Mouse (Mus musculus) left cerebral cortex, postnatal 10 days (tissue): ENCODE measurements around the gene Tent5c. TPM values are rescaled to one million over a fixed set of nuclear protein-coding genes. Genes with fewer than 3 reads are reported as not detected.
A peak's percentile ranks its signal among the peaks of the same experiment; 100 is the strongest.

Experiments used
- DNase-seq, 2 experiments: peaks; one replicate each; pipeline ENCODE4 v3.0.0; 2021 to 2022; ENCODE audit warnings: low spot score in 2 of 2, mixed read lengths in 1 of 2; ENCODE audit errors: extremely low spot score in 1 of 2
- intact Hi-C: fragments of 180-260 bp; cut with DNase I; formaldehyde crosslinking; loops from one replicate; pipeline ENCODE4 v1.15.1; 2025
- total RNA-seq, 2 experiments: library from RNA; stranded (reverse); gene quantifications; 2 replicates each; pipeline ENCODE4 v1.2.3; 2021

The Tent5c gene
- total RNA-seq, 2 experiments from 2014 or later: 2.9 to 4.9 TPM

DNA sequence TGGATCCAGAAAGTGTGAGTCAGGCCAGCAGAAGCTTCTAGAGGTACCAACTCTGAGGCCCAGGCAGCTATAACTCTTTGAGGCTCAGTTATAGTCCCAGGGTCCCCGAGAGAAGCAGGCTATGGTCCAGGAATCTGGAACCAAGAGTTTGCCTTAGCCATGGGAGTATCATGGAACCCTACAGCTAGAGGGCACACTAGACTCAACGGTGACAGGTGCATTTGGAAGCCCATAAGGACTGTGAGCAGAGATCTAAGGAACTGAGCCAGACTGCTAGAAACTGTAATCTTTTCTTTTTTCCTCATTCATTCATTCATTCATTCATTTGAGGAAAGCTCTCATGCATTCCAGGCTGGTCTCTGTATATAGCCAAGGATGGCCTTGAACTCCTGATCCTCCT is 28.6 kb downstream of the Tent5c start:
- intact Hi-C loops: no loop called here
- no peak for DNase-seq

DNA sequence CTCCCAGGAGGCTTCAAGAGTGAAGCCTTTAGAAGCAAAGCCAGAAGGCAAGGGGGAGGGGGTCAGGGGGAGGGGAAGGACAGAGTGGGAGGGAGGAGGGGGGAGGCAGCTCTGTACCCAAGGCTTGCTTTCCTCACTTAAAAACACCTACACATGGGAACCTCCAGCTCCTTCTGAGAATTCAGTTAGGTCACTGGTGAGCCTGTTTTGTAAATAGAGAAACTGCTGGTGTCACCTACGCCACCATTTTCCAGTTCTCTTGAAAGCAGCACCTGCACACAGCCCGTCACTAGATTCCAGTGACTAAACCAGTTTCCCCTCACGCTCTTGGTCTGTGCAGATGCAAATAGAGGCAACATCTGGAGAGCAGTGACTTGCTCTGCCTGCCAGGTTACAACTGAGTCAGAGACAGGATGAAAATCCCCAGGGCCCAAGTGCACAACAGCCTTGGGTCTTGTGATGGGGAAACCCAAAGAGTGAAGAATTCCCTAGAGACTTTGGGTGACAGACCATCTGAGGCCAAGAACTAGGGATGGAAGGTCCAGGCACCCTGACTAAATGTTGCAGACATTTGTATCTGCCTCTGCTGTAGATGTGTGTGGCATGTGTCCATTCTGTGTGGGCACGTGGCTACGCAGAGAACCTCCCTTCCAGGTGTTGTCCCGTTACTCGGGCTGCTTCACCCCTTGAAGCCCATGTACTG is 45.2 kb downstream of the Tent5c start:
- intact Hi-C loops: no loop called here
- no peak for DNase-seq

DNA sequence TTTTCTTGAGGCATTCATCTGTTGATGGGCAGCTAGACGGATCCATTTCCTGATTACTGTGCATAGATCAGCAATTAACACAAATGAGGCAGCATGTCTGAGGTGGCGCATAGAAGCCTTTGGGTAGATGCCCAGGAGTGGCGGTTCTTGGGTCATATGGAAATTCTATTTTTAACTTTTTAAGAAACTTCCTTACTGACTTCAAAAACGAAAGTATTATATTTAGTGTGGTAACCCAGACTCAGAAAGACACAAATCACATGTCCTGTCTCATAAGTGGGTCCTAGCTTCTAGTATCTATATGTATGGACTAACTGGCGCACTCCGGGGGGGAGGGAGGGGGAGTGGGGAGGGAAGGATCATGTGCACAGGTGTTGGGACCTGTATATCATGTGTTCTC is 46.6 kb downstream of the Tent5c start:
- no peak for DNase-seq
- intact Hi-C loops: no loop called here

DNA sequence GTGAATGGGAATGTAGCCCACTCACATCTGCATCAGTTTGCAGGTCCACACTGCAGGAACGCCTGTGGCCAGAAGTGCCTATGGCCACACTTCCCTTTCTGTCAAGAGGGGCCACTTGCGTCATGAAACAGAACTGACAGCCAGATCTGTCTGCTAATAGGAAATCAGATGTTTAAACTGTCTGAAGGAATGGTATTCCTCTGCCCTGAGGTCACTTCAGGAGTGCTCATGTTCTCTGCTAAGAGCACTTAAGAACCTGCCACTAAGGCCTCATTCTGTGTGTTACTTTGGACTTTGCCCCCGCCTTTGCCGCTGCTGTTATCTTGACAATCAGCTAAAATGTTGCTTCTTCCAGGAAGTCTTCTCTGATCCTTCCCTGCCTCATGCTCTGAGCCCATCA is 48.4 kb downstream of the Tent5c start:
- intact Hi-C loops: no loop called here
- no peak for DNase-seq

DNA sequence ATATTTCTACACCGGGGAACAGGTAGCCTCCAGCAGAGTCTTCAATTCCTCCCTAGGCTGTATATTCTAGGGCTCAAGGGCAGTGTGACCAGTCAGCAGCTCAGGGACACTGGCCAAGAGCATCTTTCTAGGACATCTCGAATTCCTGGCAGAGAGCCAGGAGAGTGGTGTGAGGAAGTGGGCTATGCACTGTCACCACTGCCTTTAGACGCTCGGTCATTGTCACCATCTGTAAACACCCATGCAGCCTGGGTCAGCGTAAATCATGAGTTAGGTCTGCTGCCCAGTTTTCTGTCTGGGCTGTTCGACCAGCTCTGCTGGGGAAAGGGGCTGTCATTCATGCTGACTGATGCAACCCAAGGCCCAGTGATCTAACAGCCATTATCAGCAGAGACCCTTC is 49.1 kb downstream of the Tent5c start:
- DNase-seq: peak in 1 of 2 experiments; percentile 62

DNA sequence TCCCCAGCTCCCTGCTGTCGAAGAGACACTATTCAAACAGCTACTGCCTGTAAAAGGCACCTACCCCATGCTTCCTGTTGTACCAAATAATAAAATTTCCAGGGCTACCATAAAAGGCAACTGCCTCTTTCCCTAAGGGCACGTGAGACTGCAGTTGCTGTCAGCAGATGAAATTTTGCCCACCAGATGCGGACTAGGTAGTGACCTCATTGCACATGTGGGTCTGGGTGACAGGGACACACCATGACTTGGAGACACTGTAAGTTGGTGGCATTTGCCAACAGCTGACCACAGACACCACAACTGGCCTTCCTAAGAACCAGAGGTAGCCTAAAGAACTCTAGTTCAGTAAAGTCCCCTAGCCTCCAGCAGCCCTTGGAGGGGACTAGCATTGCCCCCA is 50.0 kb downstream of the Tent5c start:
- no peak for DNase-seq
- intact Hi-C loops: no loop called here

More for the DNA sequence above, 49.1 kb downstream of the Tent5c start:
- intact Hi-C loops: no loop called here

DNA sequence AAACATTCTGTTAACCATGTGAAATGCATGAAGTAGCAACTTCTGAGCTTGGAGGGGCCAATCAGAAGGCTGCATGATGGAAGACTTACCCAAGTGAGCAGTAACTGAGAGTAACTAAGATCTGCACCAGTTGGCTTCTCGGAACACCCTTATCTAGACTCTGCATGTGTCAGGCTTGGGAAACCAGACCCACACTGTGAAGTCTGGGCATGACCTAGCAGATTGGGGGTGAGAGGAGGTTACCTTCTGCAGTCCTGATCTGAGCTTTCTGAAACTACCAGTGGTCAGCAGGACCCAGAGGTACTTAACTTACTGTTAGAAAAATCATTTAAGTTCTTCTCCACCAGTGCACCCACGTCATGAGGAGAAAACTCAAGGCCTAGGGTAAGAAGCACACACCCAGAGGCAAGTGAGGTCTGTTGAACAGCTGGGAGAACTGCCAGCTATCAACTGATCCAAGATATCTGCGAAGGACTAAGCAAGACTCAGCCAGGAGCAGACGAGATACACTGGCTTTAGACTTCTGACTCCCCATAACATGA is 50.6 kb downstream of the Tent5c start:
- intact Hi-C loops: no loop called here
- no peak for DNase-seq

DNA sequence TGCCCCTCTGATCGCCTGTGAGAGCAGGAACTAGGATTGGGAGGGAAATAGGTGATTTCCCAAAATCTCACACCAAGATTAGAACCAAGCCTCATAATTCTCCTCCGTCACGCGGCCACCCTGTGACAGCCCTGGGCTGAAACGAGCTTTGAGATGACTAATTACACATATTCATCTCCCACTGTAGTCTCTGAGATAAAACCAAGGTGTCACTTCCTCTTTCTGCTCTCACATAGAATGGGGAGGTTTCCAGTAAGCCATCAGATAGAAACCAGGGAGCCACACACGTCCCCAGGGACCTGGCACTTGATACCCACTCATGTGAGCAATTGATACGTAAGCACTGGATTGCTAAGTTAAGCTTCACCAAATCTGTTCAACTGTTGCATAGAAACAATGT is 52.4 kb downstream of the Tent5c start:
- DNase-seq: no peak
- intact Hi-C loops: no loop called here

DNA sequence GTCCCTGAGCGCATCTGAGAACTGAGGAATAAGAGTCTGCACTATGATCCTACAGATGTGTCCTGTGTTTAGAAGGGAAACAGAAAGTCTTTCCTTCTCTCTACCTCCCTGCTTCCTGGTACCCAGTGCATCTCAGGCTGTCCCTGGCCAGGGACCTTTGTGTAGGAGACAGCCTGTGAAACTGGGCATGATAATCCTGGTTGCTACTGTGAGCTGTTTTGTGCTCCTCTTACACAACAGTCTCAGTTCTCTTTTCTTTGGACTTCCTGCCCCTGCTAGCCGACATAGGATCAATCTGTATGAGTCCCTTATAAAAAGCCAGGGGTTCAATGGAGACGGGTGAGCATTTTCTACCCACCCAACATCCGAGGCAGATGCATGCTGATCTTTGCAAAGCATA is 57.4 kb downstream of the Tent5c start:
- intact Hi-C loops: no loop called here
- no peak for DNase-seq

DNA sequence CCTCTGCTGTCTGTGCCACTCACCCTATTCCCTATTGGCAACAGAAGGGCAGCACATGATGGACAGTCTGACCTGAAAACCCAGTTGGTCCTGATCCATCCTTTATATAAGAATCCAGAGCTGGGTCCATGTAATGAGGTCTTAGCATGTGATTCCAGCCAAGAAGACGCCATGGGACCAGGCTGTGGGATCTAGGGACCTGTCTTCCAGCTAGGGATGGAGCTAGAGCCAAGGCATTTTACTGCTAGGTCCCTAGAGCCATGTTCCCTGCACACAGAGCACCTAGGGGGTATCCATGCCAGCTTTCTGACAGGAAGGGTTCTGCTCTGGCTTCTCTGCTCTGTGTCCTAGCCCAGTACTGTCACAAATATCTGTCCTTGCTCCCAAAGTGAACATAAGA is 58.4 kb downstream of the Tent5c start:
- intact Hi-C loops: no loop called here

DNA sequence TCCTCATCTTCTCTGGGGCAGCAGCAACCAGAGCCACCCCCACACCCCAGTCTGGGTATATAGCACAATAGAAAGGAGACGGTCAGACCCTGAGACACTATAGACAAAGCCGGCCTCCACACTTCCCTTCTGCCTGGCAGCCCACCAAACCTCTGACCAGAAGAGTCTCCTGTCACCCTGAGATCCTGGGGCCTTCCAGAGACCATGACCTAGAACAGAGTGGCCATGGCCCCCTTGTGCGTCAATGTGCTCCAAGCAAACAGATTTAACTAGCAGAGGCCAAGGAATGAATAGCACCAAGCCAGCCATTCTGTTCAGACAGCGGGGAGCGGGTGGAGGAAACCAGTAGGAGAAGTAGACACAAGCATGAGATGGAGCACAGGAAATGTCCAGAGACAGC is 59.0 kb downstream of the Tent5c start:
- no peak for DNase-seq
- intact Hi-C loops: no loop called here

More for the DNA sequence above, 58.4 kb downstream of the Tent5c start:
- DNase-seq: no peak

DNA sequence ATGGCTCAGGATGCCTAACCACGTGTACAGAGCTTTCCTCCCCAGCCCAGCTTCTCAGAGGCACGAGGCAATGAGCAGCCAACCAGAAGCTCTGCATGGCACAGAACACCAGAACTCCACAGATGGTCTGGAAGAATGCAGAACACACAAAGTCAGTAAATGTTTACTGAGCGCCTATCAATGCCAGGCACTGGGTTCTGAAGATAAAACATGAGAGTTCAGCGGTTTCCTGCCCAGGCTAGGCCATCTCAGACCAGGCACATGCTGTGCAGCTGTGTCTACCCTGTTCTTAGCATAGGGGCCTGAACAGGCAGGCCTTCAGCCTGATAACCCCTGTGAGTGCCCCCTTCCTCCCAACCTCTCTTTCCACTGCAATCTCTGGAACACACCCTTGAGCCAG is 59.5 kb downstream of the Tent5c start:
- DNase-seq: no peak
- intact Hi-C loops: no loop called here

DNA sequence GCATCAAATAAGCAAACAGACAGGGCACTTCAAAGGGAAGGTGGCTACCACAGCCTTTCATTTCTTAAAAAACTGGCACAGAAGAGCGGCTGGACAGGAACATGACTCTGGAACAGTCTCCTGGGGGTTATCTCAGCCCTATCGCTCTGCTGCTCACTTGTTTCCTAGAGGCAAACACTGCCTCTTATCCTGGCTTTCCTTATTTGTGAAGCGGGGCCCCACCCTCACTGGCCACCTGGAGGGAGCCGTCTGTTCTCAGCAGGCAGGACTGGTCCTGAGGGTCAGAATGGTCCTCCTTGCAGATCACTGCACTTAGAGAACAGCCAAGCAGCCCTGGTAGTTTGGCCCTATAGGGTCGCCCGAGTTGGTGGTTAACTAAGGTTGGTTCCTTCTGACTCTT is 61.6 kb downstream of the Tent5c start:
- DNase-seq: no peak
- intact Hi-C loops: no loop called here

DNA sequence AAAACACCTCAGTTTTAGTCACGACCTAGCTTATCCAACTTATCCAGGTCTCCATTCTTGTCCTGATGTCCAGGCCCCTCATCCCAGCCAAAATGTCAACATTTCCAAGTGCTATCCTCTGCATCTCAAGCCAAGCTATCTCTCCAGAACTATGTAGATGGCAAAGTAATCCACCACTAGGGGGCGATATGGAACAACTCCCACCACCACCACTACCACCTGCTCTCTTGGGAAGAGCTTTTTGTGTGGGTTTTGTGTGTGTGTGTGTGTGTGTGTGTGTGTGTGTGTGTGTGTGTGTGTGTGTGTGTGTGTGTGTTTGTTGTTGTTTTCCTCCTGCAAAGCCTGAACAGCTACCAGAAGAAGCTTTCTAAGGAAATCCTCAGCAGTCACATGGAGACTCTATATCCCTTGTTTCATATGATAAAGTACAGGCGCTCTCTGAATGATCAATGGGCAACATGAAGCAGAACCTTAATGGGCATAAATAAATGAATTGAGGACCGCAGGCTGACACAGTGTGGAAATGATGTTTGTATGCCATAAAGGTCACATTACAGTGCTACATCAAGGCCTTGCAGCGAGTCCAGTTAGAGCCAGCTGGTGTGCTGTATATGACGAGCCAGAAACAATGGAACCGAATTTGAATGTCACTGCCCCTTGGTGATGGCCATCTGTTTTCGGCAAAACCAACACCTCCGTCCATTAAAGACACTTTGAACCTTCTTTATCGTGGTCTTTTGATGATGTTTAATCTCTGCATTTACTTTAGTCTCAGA is 66.5 kb downstream of the Tent5c start:
- intact Hi-C loops: no loop called here
- no peak for DNase-seq

DNA sequence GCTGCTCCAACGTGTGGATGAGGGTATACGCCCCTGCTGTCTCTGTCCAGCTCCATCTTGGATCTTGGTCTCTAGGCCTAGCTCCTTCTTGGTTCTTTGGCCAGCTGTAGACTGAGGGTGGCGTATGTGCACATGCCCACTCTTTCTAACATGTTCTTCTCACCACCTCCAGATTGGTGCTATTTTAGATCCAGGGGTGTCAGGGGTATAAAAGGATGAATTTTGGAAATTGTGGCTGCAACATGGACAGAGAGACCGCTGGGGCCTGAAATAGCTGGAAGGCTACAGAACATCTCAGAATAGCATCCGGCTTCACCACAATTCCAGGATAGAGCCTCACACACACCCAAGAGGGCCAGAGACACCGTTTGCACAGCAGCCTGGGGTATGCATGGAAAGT is 67.8 kb downstream of the Tent5c start:
- no peak for DNase-seq
- intact Hi-C loops: no loop called here

DNA sequence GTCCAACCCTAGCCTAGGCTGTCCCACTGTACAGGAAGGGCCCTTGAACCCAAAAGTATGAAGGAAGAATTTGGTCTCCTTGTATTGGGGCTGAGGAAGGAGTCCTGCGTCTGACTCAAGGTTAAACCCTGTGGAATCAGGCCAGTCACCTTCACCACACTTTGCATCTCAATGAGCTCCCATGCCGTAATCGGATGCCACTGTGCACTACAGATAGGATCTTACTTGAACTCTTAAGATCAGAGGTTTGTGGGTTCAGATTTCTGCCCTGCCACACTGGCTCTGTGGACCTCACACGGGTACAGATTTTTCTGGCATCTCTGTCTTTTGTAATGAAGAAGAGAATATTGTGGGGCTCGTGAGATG is 68.5 kb downstream of the Tent5c start:
- DNase-seq: no peak
- intact Hi-C loops: no loop called here

DNA sequence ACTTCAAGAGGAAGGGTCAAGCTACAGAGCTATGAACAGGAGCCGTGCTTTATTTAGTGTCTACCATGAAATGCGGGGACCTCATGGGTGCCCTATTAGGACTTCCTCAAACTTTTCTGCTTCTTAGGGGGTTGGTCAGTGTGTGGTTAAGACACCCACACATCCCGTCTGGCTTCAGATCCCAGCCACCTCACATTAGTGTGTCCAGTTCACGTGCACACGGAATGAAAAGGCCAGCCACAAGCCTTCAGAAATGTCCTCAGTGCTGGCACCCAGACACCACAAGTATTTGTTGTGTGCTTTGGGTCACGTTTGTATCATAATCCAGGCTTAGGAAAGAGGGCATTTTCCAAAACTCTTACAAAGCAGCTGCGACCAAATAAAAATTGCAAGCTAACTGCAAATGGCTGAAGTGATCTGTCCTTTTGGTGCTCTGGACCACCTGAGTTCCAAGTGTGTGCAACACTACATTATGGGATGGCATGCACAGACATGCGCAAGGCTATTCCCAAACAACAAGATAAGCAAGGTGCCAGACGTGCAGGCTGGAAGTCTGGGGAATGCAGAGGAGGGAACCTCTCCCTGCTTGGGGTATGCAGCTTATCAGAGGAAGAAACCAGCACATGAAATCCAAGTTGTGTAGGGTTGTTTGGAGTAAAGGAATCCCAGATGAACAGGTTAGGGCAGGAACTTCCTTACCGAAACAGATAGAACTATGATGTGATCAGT is 69.0 kb downstream of the Tent5c start:
- DNase-seq: no peak
- intact Hi-C loops: loop anchor here (5.0 kb wide), 1 partner anchor 132 kb away; no protein-coding TSS in a partner anchor

DNA sequence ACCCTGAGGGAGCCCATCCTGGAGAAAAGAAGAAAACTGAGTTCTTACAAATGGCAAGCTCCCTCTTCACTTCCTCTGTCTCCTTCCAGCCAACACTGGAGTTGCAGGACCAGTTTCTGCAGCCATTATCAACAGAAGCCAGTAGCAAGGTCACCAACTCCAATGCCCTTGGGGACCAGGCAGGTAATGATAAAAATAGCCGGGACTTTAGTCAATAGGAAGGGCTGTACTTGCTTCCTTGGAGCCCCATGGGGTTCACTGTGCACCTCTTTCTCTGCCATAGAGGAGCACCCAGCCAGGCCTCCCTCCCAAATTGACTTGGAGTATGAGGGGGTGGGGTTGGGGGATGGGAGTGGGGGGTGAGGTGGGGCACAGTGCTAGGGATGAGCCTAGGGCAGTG is 70.7 kb downstream of the Tent5c start:
- no peak for DNase-seq
- intact Hi-C loops: loop anchor here (5.0 kb wide), 1 partner anchor 134 kb away; no protein-coding TSS in a partner anchor

DNA sequence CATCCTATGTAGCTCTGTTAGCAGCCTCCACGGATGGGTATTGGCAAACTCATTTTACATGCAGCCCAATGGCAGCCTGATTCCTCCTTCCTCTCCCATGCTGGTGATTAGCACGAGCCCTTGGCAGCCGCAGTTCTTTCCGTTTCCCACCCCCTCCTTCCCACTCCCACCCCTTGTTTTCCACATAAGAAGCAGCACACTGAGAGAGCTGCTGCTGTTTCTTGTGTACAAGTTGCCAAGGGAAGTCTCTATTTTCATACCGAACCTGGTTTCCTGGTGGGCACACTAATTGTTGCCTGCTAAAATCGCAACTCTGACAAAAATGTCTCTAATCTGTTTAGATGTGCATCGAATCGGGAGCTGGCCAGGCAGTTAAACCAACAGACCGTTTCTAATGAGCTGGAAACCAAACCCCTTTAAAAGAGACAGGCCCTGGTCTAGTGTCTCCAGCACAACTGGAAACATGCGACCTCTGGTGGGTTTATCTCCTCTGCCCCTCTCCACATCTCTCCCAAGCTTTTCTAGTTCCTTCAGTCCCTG is 71.3 kb downstream of the Tent5c start:
- intact Hi-C loops: loop anchor here (5.0 kb wide), 1 partner anchor 134 kb away; no protein-coding TSS in a partner anchor
- no peak for DNase-seq
